Mouse (Mus musculus): ENCODE results near the gene Sema6b. TPM values are rescaled to one million over a fixed set of nuclear protein-coding genes. Genes with fewer than 3 reads are reported as not detected.

Sema6b gene
- polyA plus RNA-seq, 1 experiment = 48.5 TPM

DNA sequence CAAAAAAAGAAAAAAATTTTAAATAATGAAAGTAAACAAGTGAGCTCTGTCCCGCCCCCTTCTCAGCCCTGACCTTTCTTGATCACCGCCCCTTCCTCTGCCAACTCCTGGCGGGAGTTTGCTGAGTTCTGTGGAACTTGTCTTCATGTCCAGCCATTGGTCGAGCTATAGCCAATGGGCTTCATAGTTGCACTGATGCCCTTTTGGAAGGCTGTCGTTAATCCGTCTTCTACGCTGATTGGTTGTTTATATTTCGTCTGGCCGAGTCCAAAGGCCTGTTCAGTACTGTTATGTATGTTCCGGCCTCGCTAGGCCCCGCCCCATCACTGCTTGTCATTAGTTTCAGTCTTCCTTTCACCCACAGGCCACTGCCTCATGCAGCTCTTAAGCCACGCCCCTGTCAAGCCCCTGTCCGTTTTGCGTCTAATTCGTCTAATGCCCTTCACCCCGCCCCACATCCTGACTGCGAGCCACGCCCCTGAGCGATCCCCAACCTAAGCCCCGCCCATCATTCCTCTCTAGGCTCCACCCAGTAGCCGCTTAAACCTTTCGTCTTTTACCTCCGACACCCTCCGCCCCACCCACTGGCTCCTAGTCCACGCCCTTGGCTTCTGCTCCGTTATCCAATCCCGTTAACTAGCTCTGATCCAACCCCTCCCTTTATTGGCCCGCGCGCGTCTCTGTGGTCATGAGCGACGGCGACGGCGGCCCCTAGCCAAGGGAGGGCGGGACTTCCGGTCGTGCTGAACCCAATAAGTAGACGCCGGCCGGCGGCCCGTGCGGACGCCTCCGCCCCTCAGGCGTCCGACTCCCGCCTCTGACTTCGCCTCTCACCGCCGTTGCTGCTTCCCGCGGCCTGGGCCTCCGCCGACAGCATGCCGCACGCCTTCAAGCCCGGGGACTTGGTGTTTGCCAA lies 61.0 kb downstream of the Sema6b start, which contains the start of gene Hdgfl2:
Gene Hdgfl2, plus strand, starts transcription at position 755 of the 916 bp plus-strand sequence.
- no peak for TF ChIP-seq CTCF (IDR thresholded peaks at IDR 0.05; ENCODE audit: borderline replicate concordance, extremely low read depth, insufficient read depth, insufficient read length)
- peak; percentile 89 for TF ChIP-seq POLR2A (IDR thresholded peaks at IDR 0.05; ENCODE audit: borderline replicate concordance, extremely low read depth, insufficient read depth, insufficient read length, poor library complexity, severe bottlenecking)
- peak; percentile 100 for DNase-seq (ENCODE audit: low read depth)

GRCm38 (mm10) chr17:56078361-56078760 lies 61.8 kb downstream of the Sema6b start:
- DNase-seq (ENCODE audit: low read depth) = peak; percentile 11

GRCm38 (mm10) chr17:56077523-56077922 lies 62.6 kb downstream of the Sema6b start:
- no peak for DNase-seq (ENCODE audit: low read depth)
- TF ChIP-seq POLR2A (IDR thresholded peaks at IDR 0.05; ENCODE audit: borderline replicate concordance, extremely low read depth, insufficient read depth, insufficient read length, poor library complexity, severe bottlenecking) = no peak
- no peak for TF ChIP-seq CTCF (IDR thresholded peaks at IDR 0.05; ENCODE audit: borderline replicate concordance, extremely low read depth, insufficient read depth, insufficient read length)

DNA sequence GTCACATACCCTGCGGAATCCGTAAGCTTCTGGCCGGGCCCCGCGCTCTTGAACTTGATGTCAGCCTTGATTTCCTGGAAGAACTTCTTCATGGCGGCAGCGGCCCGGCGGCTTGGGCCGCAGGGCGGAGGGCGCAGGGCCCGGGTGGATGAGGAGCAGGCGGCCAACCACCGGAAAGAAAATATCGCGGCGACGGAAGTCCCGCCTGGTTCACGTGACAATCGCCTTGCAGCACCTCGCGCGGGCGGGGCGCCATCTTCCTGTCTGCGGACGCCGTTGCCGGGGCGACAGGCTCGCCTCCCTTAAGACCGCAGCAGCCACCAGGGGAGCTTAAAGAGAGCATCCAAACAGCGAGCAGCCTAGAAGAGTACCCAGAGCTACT lies 65.3 kb downstream of the Sema6b start, which contains the start of gene Ubxn6:
Gene Ubxn6, minus strand, starts transcription at position 202 of the 382 bp plus-strand sequence.
- DNase-seq (ENCODE audit: low read depth) = peak; percentile 99
- TF ChIP-seq POLR2A (IDR thresholded peaks at IDR 0.05; ENCODE audit: borderline replicate concordance, extremely low read depth, insufficient read depth, insufficient read length, poor library complexity, severe bottlenecking) (peak; percentile 51; the same call in 1 of the 2 replicates), CTCF (IDR thresholded peaks at IDR 0.05; ENCODE audit: borderline replicate concordance, extremely low read depth, insufficient read depth, insufficient read length) (peak; percentile 41; the same call in 1 of the 2 replicates)

- peak; percentile 83 for DNase-seq (ENCODE audit: low read depth)
Observed at GRCm38 (mm10) chr17:56074097-56074826, 65.9 kb downstream of the Sema6b start.

More at GRCm38 (mm10) chr17:56074097-56074826, 65.9 kb downstream of the Sema6b start:
- no peak for TF ChIP-seq CTCF (IDR thresholded peaks at IDR 0.05; ENCODE audit: borderline replicate concordance, extremely low read depth, insufficient read depth, insufficient read length)
- no peak for TF ChIP-seq POLR2A (IDR thresholded peaks at IDR 0.05; ENCODE audit: borderline replicate concordance, extremely low read depth, insufficient read depth, insufficient read length, poor library complexity, severe bottlenecking)

Other genes with a start within 250 kb of the Sema6b start
- gene Zfp959, start 248.2 kb downstream of the Sema6b start, polyA plus RNA-seq (2012; rRNA removed) = 7.6 and 7.8 TPM in 2 replicates
- gene Zfp119b, start 190.8 kb downstream of the Sema6b start, polyA plus RNA-seq (2012; rRNA removed) = 2.6 and 3.4 TPM in 2 replicates
- gene Ebi3, start 187.7 kb downstream of the Sema6b start, polyA plus RNA-seq (2012; rRNA removed) = 3.7 and 3.8 TPM in 2 replicates
- gene Yju2, start 181.2 kb downstream of the Sema6b start, polyA plus RNA-seq (2012; rRNA removed) = 12.8 and 15.4 TPM in 2 replicates
- 207 and 264 TPM in 2 replicates for gene Shd, start 169.9 kb downstream of the Sema6b start, polyA plus RNA-seq (2012; rRNA removed)
- 130 and 155 TPM in 2 replicates for gene Fsd1, start 153.8 kb downstream of the Sema6b start, polyA plus RNA-seq (2012; rRNA removed)
- gene Stap2, start 134.8 kb downstream of the Sema6b start, polyA plus RNA-seq (2012; rRNA removed) = 5.7 and 7.5 TPM in 2 replicates
- gene Mpnd, start 134.6 kb downstream of the Sema6b start, polyA plus RNA-seq (2012; rRNA removed) = 223 and 288 TPM in 2 replicates
- 90.3 and 121 TPM in 2 replicates for gene Sh3gl1, start 103.7 kb downstream of the Sema6b start, polyA plus RNA-seq (2012; rRNA removed)
- 9.7 and 11.3 TPM in 2 replicates for gene Chaf1a, start 99.9 kb downstream of the Sema6b start, polyA plus RNA-seq (2012; rRNA removed)
- 110 and 135 TPM in 2 replicates for gene Ubxn6, start 65.3 kb downstream of the Sema6b start, polyA plus RNA-seq (2012; rRNA removed)
- gene Hdgfl2, start 60.7 kb downstream of the Sema6b start, polyA plus RNA-seq (2012; rRNA removed) = 119 and 129 TPM in 2 replicates
- 0.11 and 0.16 TPM in 2 replicates for gene Plin4, start 30.5 kb downstream of the Sema6b start, polyA plus RNA-seq (2012; rRNA removed)
- gene Plin5, start 22.7 kb downstream of the Sema6b start, polyA plus RNA-seq (2012; rRNA removed) = 0.43 and 0.67 TPM in 2 replicates
- 0.06 and 0.18 TPM in 2 replicates for gene Lrg1, start 18.3 kb downstream of the Sema6b start, polyA plus RNA-seq (2012; rRNA removed)
- gene Tnfaip8l1, start 22.1 kb upstream of the Sema6b start, polyA plus RNA-seq (2012; rRNA removed) = 9.8 TPM in 2 replicates
- 49.8 and 54.7 TPM in 2 replicates for gene Mydgf, start 43.6 kb upstream of the Sema6b start, polyA plus RNA-seq (2012; rRNA removed)
- gene Dpp9, start 78.6 kb upstream of the Sema6b start, polyA plus RNA-seq (2012; rRNA removed) = 53.3 and 54.4 TPM in 2 replicates
- gene Fem1a, start 116.5 kb upstream of the Sema6b start, polyA plus RNA-seq (2012; rRNA removed) = 27.0 and 31.0 TPM in 2 replicates
- gene Ticam1, start 136.4 kb upstream of the Sema6b start, polyA plus RNA-seq (2012; rRNA removed) = 3.4 and 3.7 TPM in 2 replicates
- gene Plin3, start 152.5 kb upstream of the Sema6b start, polyA plus RNA-seq (2012; rRNA removed) = 6.4 and 8.3 TPM in 2 replicates
- gene Arrdc5, start 159.9 kb upstream of the Sema6b start, polyA plus RNA-seq (2012; rRNA removed) = not detected in 2 replicates
- 39.8 and 50.9 TPM in 2 replicates for gene Uhrf1, start 163.0 kb upstream of the Sema6b start, polyA plus RNA-seq (2012; rRNA removed)
- 64.6 and 86.5 TPM in 2 replicates for gene Kdm4b, start 185.7 kb upstream of the Sema6b start, polyA plus RNA-seq (2012; rRNA removed)